Mouse (Mus musculus) cerebellum, postnatal 36 days (tissue): Measurements from ENCODE around the gene Gm49380.

Source experiments
- DNase-seq, 2 experiments: peaks; one replicate each; pipeline ENCODE4 v3.0.0; 2021 to 2022; ENCODE audit warnings: mixed read lengths in 2 of 2

Gene Gm49380

DNA sequence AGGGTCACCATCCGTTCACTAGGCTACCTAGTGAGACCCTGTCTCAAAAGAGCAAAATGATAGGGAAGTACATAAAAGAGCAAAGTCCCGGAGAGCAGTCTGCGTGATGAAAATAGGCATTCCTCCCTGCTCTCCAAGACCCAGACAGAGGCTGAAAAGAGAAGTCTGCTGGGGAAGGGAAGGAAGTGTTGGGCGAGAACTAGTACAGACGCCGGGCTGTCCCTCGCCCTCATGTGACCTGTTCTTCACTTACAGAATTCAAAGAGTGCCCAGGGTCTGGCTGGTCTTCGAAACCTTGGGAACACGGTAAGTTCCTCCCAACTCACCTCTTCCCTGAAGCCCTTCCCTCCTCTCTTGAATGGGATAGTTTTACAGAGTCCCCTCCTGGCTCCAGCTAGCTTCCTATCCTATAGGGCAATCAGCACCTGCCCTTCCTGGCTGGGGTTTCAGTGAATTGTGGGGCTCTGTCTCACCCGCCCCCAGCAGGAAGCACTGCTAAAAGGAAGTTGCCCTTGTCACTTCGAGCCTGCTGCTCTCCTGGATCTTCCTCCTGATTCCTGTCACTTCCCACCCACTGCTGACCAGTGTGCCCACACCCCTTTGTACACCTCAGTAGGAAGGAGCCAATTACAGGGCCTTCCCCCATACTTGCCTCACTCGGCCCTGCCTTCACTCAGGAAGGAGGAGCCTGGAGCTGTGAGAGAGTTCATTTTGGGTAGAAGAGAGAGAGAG, 24.3 kb downstream of the Gm49380 start:
- no peak for DNase-seq

- DNase-seq = peak; percentile 43 to 46
These were observed 25.4 kb downstream of the Gm49380 start for GRCm38 (mm10) chr9:44087761-44088455.

- DNase-seq = no peak
These were observed 26.3 kb downstream of the Gm49380 start for GRCm38 (mm10) chr9:44086960-44087359.

DNA sequence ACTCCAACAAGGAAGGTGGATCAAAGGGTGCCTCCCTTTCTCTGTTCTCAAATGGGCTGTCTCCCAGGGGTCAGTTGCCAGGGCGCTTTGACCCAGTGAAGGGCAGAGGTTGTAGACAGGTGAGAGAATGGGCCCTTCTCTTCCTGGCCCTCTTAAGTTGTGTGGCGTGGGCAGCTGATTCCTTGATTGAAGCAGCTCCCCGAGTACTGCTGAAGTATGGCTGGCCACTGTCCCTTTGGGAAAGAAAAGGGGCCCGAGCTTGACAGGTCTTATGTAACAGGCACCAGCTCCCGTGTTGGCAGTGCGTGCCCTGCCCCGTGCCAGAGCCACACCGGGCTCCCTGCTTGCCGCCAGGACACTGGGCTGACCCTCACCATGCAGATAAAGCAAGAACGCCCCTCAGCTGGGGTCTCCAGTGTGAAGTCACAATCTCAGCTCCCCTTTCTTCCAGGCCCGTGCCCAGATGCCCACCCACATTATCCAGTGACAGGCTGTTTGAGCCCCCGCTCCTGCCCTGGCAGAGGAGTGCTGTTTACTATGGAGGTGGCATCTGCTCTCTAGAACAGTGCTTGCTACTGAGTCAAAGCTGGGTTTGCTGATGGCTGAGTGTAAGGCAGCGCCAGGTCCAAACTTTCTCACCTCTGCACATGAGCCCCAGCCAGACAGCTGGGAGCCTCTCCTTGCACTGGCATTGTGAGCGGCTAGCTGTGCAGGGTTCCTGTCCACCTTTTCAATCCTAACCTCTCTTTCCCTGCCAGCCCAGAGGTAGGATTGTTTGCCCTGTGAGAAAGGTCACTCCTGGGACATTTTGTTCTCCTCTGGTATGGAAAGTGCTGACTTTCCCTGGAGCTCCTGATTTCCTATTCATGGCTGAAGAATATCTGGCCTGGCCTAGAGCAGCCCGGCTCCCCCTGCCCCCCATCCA, 27.3 kb downstream of the Gm49380 start:
- peak; percentile 91 to 94 for DNase-seq

DNA sequence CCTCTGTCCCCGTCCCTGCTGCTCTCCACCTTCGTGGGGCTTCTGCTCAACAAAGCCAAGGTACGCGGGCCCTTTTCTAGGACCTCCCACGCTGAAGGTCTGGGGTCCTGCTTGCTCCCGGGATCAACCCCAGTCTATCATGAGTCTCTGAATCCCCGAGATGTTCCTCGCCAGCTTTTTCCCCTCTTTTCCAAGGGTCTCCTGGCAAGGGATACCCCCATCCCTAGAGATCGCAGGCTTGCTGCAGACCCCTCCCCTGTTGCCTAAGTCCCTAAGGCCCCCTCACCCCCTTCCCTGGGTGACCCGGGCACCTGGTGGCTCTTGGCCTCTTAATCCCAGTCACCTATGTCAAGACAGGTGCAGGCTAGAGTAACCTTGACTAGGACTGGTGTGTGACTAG, 28.0 kb downstream of the Gm49380 start:
- DNase-seq = peak in 1 of 2 experiments; percentile 24

DNA sequence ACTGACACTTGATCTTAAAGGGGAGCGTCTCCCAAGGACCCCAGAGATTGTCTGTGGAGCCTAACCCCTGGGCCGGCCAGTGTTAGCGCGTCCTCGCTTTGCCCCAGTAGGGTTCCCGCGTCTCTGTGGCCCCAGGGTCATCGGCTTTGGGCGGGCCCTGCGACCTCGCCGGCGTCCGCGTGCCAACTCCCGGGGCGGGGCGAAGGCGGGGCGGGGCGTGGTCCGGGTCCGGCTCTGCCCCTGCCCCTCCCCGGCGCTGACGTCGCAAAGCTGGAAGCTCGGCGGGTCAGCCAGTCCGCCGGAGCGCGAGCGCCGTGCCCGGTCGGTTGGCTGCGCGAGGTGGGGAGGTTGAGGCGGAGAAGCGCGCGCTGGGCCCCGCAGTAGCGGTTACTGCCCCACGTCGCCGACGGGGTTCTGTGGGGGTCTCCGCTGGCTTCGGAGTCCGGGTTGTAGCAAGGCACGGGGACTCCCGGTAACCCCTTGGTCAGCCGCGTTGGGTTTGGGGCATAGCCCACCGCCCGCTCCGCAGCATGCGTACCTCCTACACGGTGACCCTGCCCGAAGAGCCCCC, 28.6 kb downstream of the Gm49380 start:
- DNase-seq = peak; percentile 95 to 98

GRCm38 (mm10) chr9:44084236-44084635, 29.1 kb downstream of the Gm49380 start:
- DNase-seq = no peak

- peak in 1 of 2 experiments; percentile 38 for DNase-seq
These were observed 29.7 kb downstream of the Gm49380 start for GRCm38 (mm10) chr9:44083392-44084121.

DNA sequence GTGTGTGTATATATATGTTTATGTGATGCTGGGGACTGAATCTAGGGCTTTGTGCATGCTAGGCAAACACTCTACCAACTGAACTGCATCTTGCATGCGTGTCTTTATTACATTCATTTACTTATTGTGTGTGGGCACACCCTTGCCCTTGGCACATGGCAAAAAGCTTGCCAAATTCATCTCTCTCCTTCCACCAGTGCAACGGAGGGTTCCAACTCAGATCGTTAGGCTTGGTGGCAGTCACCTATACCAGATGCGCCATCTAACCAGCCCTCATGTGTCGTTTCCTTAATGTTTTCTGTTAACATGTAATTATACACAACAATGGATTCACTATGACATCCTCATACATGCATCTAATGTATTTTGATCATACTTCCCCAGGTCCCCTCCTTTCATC, 31.0 kb downstream of the Gm49380 start:
- DNase-seq = no peak

DNA sequence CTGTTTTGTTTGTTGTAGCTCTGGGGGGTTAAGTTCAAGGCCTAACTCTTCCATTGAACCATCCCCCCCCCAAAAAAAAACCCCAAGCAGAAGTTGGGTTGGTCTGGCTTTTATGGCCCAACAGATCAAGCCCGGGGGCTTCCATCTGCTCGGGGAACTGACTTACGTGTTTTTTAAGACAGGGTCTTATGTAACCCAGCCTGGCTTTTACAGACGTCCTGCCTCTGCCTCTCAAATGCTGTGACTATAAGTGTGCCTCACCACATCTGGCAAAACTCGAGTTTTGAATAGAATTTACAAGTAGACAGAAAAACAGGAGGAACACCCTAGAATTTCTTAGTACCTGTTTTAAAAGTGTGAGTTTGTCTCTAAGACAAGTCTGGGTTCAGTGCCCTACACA, 31.7 kb downstream of the Gm49380 start:
- DNase-seq = no peak

- DNase-seq = peak in 1 of 2 experiments; percentile 16
These were observed 32.3 kb downstream of the Gm49380 start for GRCm38 (mm10) chr9:44080953-44081352.

DNA sequence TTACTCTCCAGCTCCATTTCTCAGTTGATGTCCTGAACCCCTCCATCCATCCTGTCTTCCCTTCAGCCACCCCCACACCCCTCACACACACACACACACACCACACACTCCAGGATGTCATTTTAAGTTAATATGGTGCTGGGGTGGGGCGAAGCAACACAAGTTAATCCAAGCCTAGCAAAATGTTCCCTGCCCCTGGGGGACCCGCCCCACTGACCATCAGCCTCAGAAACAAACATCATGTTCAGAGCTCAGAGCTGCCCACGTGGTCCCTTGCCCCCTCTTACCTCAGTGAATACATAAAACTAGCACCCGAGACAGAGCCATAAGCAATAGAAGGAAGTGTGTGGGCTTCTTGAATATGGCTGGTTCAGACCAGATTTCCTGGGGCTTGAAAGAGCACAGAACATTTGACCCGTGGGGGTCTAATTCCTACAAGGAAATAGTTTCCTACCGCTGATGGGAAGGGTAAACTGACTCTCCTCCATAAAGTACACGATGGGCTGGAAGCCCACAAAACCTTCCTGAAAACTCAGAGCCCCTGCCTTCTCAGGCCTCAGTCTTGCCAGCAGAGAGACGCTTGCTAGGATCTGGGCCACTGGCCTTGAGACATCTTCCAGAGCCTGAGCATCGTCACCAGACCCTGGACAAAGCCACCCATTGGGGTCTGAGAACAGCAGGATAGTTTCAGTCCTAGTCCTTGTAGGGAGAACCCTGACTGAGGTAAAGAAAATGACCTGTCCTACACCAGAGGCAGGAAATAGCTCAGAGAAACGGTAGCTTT, 33.1 kb downstream of the Gm49380 start:
- peak in 1 of 2 experiments; percentile 5 for DNase-seq

- peak; percentile 91 to 92 for DNase-seq
These were observed 34.1 kb downstream of the Gm49380 start for GRCm38 (mm10) chr9:44078955-44079756.

DNA sequence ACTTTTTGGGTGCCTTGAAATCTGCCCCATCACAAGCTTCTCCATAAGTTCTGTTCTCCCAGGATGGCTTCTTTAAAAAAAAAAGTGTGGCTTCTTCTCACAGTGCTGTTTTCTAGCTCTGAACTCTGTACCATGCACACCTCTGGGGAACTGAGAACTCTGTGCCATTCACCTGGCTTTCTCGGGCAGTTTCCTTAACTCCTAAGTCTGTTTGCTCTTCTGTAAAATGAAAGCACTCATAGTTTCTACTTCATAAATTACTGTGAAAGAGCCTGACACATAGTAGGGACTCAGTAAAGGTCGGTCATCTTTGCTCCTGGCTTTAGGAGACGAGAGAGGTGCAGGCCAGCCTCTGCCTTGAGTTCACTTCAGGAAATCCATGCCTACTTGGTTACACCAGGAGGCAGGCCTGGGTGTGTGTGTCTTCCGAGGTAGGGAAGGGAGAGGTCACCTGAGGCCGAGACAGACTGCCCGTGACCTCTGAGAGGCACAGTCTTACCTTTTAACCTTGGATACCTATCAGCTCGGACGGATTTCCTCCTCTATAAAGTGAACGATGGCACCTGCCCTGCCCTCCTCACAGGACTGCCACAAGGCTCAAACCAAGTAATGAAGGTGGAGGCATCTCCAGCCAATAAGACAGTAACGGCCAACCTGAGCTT, 35.0 kb downstream of the Gm49380 start:
- no peak for DNase-seq

DNA sequence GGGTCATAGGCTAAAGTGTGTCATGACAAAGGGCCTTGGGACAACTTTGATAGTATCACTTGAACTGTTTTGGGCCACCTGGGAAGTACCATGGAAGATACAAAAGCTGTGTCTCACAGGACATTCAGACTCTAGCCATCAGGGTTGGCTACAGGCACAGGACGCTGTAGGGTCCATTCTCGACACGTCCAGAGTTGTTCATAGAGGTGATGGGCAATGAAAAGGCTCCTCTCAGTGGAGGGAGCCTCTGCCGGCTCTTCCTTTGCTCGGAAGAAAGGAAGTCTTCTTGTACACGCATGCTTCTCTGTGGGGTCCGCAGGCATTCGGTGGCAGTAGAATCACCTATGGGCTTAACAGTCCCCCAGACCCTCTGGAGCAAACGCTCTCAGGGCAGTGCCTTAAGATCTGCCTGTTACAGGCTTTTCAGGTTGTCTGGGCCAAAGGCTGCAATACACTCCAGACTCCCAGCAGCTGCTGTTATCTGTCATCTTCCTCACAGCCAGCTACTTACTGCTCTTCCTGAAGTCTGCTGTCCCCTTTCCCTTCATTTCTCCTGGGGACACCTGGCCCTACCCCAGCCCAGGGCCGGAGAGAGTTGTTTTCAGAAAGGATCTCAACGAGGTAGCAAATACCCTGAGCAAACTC, 35.9 kb downstream of the Gm49380 start:
- no peak for DNase-seq

GRCm38 (mm10) chr9:44076764-44077120, 36.6 kb downstream of the Gm49380 start:
- DNase-seq = peak; percentile 63 to 74

- DNase-seq = no peak
These were observed 37.1 kb downstream of the Gm49380 start for GRCm38 (mm10) chr9:44075996-44076763.

GRCm38 (mm10) chr9:44075276-44075995, 37.9 kb downstream of the Gm49380 start:
- DNase-seq = no peak
